Mouse (Mus musculus) urinary bladder, postnatal 4 days (tissue): Measurements from ENCODE around the gene Vwa8.

Experiments used
- DNase-seq, 2 experiments: peaks; one replicate each; pipeline ENCODE4 v3.0.0; 2021 to 2022; ENCODE audit warnings: low spot score in 2 of 2

The Vwa8 gene

DNA sequence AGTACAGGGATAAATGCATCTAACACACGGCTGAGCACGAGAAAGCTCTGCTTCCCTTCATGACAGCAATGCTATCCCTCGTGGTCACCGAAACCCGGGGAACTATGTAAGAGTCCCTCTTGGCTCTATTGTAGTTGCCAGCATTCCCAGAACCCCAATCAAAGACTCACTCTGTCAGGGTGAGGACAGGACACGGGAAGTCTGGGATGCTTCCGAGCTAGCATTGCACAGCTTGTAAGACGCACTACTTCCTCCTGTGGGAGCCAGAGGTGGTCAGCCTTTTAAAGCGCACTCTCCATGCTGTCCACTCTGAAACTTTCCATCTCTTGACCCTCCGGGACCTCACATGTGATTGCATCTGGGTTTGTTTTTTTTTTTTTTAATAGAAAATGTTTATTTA, 335.2 kb downstream of the Vwa8 start:
- DNase-seq: no peak

DNA sequence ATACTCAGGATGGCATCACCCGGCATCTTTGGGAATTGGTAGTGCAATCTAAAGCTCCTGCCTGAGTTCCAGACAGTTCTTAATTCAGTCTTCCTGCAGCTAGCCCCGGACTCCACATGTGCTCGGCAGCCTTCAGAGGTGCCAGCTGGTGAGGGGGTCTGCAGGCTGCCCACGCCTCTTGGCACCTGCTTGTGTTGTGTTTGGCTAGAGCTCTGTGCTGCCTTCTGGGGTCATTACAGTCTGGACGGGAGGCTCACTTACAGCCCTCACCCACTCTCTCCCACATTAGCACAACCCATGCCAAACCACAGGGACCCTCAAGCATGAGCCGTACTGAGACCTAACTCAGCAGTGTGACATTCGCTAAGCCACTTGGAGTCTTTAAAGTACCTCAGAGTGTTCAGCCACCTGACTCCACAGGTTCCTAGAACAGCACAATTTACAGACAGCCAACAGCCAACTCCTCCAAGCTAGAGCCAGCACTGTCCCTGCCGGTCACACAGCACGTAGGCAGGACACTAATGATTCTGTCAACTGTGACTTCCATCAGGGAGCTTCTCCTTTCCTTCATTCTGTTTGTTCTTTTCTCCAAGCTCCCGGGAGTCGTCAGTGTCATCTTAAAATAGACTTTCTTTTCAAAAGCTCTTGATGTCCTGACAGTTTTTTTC, 336.3 kb downstream of the Vwa8 start:
- no peak for DNase-seq

DNA sequence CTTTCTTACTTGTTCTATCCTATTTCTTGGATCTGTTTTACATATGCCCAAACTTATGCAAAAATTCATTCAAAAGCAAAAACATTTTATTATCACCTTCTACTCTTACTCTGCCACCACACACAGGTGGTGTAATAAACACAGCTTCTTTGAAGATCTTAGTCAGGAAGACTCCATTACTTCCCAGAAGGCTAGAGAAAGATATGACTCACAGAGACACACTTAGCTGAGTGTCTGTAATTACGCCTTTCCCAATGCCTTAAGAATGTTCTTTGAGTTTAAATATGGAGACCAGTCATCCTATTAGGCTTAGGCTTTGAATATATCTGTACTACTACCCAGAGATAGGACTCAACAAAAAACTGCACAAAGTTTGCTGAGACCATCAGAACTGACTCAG, 338.1 kb downstream of the Vwa8 start:
- DNase-seq: no peak

DNA sequence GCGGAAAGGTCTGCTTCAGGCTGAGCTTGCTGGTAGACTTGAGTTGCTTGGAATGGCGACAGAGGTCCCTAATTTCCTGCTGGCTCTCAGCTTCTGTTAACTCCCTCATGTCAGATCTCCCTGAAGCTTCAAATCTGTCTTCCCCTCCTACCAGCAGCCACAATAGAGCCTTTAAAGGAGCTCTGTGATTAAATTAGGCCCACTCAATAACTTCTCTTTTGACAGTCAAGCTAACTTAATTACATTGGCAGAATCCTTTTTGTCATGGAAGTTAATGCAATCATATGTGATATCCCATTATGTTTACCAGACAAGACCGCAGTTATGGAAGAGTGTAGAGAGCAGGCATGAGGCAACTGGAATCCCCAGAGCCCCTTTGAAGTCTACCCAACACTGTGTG, 347.9 kb downstream of the Vwa8 start:
- peak in 1 of 2 experiments; percentile 28 for DNase-seq

DNA sequence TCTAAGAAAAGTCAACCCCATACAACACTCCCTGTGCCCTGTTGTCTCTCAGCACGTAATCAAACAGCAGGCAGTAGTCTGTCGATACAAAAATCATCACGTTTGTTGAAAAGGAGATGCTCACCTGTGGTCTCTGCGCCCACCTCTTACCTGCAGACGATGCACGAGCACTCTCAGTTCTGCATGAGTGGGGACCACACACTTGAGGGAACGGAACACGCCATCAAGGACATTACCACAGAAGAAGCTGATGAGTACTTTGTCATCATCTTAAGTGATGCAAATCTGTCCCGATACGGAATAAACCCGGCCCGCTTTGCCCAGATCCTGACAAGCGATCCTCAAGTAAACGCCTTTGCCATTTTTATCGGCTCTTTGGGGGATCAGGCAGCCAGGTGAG, 349.2 kb downstream of the Vwa8 start:
- DNase-seq: peak in 1 of 2 experiments; percentile 54

DNA sequence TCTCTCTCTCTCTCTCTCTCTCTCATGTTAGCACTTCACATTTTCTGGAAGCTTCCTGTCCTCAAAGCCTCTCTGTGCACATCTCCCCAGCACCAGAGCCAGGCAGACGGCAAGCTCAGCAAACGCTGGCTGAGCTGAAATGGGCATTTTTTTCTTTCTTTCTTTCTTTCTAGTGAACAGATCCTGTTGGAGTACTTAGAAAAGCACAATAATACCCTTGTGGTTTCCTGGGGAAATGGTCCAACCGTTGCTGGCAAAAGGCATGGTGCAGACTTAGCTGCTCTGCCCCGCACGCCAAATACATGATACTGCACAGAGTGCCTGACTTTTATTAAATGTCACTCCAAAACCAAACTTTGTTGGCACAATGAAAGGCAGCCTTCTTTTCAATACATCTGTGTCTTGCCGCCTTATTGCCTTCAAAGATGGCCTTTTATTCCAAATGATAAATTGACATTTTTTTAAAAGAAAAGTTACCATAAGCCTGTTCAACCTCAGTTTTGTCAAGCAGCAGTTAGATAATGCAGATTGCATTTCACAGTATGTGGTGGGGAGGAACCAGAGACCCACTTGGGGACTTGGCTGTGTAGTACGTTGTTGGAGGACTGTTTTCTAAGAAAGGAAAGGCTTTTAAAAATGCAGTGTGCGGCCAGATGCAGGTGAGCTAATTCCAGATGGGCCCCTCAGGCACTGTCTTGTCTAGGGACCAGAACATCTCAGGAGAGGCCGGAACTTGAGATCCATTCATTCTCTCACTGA, 351.5 kb downstream of the Vwa8 start:
- peak in 1 of 2 experiments; percentile 35 for DNase-seq

DNA sequence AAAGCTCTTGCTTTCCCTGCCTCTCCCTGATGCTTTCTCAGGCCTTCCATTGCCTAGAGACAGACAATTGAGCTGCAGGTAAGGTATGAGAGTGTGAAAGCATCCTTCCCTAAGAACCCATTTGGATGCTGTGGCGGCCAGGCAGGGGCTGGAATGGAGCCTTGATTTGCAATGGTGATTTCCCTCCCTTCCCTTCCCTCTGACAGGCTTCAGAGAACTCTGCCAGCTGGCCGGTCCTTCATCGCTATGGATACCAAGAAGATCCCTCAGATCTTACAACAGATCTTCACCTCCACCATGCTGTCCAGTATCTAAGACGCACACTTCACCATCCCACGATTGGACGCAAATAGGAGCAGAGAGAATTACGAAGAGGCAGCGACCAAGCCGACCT, 352.0 kb downstream of the Vwa8 start:
- DNase-seq: peak in 1 of 2 experiments; percentile 34

DNA sequence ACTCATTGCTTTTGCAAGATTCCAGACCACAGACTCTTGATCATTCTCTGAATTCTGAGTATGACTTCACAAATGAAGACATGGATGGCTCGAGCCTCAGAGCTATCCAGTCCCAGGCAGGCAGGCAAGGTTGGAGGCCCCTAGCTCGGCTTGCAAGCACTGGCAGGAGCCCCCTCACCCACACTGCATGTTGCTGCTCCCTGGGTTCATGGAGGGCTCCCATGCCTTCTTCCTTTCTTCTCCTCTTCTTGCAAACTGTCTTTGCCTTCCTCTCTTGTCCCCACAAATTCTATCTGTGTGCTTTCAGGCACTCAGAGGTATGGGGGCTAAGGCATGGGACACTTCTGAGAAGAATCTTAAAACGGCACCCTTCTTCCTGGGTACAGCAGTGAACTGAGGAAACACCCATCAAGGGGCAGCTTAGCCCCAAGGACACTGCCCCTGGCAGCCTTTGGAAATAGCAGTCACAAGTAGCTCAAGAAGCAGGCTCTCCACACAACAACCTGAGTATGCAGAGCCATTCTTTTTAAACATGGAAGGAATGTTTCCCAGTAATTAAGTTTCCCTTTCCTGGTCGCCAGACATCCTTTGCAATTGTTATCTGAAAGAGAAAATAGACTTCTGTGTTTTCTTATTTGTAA, 354.0 kb downstream of the Vwa8 start:
- peak in 1 of 2 experiments; percentile 42 for DNase-seq

DNA sequence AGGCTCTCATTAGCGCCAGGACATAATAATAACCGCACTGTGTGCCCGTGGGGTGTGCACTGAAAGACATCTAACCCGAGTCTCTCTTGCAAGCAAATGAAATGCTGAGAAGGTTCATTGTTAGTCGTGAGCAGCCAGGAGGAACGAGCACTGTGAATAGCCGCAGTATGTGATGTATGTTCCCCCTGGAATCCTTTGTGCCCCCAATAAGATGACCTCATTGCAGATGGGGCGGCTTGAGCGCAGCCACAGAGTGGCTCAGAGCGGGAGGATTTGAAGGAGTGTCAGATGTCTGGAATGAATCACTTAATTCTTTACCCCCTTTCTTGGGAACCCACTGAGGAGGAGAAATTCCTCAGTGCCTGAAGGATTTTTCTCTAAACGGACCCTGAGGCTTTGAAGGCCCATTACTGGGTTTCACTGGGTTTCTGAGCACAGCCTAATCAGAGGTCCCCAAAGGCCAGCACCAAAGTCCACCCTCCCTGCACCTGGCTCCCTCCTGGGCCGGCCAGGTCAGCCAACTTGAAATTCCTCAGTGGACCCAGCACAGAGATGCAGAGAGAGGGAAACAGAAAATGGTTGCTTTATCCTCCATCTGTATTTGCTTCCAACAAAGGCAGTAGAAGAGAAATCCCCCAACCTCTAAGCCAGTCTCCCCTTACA, 354.8 kb downstream of the Vwa8 start:
- peak in 1 of 2 experiments; percentile 54 for DNase-seq

DNA sequence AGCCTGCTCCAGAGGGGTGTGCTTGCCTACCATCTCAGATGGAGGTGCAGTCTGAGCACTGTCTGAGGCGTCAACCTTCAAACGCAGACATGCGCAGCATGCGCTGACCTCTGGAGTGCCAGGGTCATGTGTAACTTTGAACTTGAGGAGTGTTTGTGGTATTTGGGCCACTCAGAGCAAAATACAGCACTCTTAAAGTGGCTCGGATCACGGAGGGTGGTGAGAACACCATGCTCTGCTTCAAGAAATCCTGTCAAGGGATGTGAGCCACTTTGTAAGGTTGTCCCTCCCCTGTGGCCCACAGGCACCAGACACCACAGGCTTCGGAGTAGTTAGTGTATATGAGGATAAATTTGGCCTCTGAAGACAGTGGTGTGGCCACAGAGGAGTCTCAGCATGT, 356.0 kb downstream of the Vwa8 start:
- DNase-seq: peak in 1 of 2 experiments; percentile 40

DNA sequence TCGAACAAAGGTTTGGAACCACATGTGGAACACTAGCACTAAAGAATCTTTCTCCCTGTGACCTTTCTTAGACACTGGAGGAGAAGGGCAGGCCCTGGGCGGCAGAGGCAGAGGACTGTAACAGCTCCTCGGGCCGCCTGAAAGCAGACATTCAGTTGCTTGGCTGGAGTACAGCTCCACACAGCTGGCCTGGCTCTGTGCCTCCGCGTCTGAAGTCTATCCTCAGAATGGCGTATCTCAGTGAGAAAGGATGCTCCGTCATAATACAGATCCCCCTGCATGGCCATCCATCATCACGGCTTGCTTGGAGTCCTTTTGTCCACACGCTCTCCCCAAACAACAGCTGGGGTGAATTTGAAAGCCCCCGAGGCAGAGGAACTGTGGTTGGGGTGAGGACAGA, 357.4 kb downstream of the Vwa8 start:
- peak; percentile 68 to 78 for DNase-seq

DNA sequence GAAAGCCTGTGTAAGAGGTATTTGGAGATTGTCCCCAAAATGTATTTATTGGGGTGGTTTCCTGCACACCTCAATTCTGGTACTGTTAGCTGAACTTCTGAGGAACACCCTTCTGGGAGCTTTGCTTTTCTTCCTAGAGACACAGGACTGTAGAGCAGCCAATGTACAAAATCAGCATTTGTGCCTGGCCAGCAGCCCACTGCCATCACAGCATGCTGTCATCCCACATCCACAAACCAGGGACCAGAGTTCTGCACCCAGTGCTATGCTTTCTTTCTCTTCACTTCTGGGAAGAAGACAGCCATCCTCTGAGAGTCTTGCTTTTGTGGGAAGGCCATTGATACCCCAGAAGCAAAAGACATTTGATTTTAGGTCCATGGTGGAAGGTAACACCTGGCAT, 359.6 kb downstream of the Vwa8 start:
- peak in 1 of 2 experiments; percentile 10 for DNase-seq

DNA sequence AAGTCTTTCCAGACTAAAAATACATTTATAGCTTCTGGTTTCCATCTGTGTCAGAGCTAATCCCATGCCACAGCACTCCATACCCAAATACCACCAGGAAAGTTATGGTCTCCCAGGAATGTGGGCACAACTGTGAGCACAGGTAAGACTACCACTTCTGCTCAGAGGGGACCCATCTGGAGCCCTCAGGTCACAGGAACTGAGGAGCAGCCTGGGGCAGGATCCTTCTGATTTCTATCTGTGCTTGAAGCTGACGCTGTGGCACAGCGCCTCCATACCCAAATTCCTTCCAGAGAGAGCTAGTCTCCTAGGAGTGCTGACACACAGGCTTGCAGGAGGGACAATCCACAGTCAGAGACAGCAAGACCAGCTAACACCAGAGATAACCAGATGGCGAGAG, 361.0 kb downstream of the Vwa8 start:
- peak in 1 of 2 experiments; percentile 39 for DNase-seq

DNA sequence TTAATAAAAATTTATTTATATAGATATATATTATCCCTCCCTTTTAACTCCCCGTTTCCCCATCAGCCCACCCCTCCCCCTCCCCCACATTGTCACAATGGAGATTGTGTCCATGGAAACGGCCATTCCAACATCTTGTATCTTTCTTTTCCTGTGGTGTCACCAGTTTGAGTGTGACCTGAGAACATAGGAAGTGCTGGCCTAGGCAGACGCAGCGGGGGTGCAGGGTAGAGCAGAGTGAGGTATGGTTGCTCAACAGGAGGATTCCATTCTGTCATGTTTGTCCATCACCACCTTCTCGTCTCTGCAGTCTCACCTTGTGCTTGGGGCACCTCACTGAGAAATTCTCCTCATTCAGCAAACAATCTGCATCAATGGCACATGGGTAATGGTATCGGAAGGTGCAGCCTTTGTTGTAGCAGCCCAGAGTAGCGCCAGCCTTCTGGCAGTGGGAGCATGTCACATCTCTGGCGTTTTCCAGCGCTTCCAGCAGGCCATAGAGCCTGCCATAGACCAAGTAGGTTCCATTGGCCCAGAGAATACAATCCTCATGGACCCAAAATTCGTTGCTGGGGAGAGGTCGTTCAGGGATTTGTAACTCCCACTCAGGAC, 363.6 kb downstream of the Vwa8 start:
- peak in 1 of 2 experiments; percentile 50 for DNase-seq

DNA sequence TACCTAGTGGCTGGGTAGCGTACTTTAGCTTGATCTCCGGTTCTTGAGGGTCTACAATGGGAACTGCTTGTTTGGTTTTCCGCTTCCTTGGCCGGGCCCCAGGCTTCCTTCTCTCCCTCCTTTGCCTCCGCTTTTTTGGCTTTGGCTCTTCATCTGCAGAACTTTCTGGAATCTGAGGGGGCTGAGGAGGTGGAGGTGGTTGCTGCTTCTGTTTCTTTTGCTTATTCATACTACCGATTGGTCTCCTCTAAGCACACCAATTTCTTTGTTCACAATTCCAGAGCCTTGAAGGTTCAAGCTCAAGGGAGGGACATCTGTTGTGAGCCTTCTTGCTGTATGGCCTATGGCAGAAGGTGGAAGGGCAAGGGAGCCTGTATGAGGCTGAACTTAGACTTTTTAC, 365.3 kb downstream of the Vwa8 start:
- DNase-seq: peak in 1 of 2 experiments; percentile 53

DNA sequence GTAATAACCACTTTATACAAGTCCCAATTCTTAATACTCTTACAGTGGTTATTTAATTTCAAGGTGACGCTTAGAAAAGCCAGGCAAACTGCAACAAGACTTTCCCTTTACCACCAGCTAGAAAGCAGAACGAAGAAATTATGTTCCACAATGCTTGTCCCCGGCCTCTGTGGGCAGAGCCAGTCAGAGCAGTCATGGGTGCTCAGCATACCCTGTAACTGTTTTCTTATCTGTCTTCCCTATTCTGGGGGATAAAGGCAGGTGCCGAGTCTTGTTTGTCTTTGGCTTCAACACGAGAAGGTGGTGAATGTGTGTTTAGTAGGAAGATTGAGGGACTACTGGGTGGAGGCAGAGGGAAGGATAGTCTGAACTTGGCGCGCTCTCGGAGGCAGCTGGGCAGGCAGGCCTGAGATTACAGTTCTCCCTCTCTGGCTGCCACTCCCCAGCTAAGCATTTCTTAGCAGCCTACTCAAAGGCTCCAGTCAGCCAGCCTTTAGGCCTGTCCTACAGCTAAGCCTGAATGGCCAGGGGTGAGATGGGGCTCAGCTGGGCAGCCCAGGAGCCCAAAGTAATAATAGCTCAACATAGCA, 365.9 kb downstream of the Vwa8 start:
- peak in 1 of 2 experiments; percentile 52 for DNase-seq

DNA sequence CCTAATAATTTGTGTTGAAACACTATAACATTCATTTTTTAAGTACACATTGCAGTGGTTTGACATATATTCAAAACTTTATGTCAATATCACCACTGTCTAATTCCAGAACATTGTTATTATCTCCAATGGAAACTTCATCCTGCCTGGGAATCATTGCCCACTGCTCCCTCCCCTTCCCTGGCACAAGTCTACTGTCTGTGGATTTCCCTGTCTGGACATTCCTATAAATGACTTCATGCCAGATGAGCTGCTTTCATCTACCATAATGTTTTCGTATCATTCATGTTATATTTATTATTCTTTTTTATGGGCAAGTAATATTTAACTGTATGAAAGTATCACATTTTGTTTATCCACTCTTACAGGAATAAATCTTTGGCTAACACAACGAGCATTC, 367.5 kb downstream of the Vwa8 start:
- DNase-seq: no peak

DNA sequence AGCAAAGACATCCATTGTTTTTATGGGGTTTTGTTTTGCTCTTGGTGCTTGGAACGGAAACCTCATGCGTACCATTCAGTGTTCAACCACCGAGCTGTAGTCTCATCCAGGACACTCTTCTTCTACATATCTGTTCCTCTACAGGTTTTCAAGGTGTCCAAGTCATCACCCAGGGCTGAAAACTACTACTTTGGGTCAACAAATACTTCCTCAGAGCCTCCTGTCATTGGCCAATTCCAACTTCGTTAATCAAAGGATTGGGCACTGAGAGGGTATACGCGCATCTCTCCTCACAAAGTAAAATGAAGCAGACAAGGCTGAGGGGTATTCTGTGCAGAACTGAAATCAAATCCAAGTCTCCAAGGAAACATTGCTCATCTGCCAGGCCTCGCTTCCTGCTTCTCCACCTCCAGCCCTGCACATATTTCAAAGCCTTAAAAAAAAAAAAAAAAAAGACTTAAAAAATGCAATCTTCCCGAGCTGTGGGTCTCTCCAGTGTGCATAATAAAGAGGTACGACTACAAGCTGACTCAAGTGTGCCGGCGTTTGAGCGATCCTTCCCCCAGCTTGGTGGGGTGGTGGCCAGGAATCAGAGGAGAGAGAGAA, 374.7 kb downstream of the Vwa8 start:
- no peak for DNase-seq

DNA sequence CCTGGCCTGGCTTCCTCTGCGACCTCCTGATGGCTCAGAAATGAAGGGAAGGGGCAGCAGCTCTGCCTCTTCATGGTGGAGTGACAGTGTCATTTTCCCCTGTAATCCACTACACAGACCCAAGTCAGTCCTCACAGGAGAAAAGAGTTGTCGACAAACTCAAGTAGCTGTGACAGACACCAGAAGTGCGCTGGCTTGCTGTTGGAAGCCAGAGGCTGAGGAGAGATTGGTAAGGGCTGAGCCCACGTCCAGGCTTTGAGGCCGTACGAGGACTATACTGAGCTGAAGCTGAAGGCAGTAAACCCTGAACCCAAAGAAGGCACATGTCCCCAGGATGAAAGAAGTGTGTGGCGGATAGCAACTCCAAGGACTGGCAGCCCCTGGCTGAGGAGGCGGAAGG, 376.6 kb downstream of the Vwa8 start:
- no peak for DNase-seq

DNA sequence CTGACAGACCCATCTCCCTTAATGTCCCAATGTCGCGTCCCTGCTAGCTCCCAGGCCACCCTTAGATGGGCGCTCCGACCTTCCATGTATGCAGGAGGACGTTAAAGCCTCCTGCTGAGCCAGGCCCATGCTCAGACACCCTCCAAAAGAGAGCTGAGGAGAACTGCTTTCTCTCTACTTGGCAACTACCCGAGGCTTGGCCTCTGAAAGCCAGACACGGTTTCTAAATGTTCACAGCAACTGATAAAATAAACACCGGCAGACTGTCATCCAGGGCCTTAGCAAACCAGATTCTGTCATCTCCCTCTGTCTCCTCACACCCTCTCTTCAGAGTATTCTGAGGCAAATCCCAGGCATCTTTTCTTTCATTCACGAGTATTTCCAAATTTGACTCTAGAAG, 377.2 kb downstream of the Vwa8 start:
- DNase-seq: no peak

DNA sequence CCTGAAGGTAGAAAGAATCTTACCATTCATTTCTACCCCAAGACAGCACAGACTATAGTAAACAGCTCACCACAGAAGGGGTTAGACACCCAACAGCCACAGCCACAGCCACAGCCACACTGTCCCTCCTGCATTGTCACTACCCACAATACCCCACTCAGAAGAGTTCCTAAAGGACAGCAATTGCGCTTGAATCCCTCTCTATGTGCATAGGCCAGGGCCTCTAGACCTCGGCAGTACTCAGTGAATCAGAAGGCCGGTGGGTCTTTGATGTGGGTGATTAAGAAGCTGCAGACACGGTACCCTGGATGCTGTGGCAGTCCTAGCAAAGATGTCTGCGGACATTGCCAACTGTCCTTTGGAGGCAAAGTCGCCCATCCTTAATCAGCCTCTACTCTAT, 377.9 kb downstream of the Vwa8 start:
- DNase-seq: no peak
